In genomic region chr10:115587301-115587969, GRCm38 (mm10) we compare ENCODE assay signal across 7 mouse cellular contexts. TPM values are rescaled to one million over a fixed set of nuclear protein-coding genes. Genes with fewer than 3 reads are reported as not detected.
DNase-seq lines count a peak whose midpoint lies in the region; ATAC-seq and TF ChIP-seq lines count a peak whose summit lies in the region.

Gene Lgr5 (minus strand): TSS chr10:115587780.

- WGBS in intestine, postnatal 0 days = under 1% methylated on average over 47 of the region's 47 CpGs
- under 1% methylated on average over 47 of the region's 47 CpGs for WGBS in stomach, embryonic 14.5 days

- H3K9me3 ChIP-seq in intestine, postnatal 0 days (ENCODE audit: control insufficient read depth) = no peaks in the 10 kb centered on the region
- no peaks in the 10 kb centered on the region for H3K9me3 ChIP-seq in stomach, embryonic 14.5 days (ENCODE audit: control insufficient read depth, low read depth, low read length)

- H3K9ac ChIP-seq in intestine, postnatal 0 days (ENCODE audit: low read depth, low read length) = no peak within 1 kb of the TSS
- 0 out of 2 replicates have a peak within 1 kb of the TSS, but pooled peaks have one; percentile 14 for H3K9ac ChIP-seq in stomach, embryonic 14.5 days (replicated peaks; ENCODE audit: low read depth, low read length)

- peak; percentile 81 for ATAC-seq in intestine, postnatal 0 days
- peak; percentile 77 for ATAC-seq in stomach, embryonic 14.5 days (ENCODE audit: insufficient number of reproducible peaks, insufficient read depth, low FRiP score, low read depth)

- H3K27ac ChIP-seq in intestine, postnatal 0 days (ENCODE audit: low read depth, low read length) = no peak within 1 kb of the TSS
- no peak within 1 kb of the TSS for H3K27ac ChIP-seq in stomach, embryonic 14.5 days (ENCODE audit: low read length)

- H3K4me3 ChIP-seq in intestine, postnatal 0 days (ENCODE audit: low read depth, low read length) = peak within 1 kb of the TSS; percentile 51
- peak within 1 kb of the TSS; percentile 47 for H3K4me3 ChIP-seq in stomach, embryonic 14.5 days (ENCODE audit: low read depth, low read length)

- intact Hi-C loops in left cerebral cortex, postnatal 4 days (cut with DNase I) = no loop called here

- H3K4me1 ChIP-seq in intestine, postnatal 0 days (replicated peaks; ENCODE audit: control insufficient read depth, insufficient read depth, low read length) = no peaks in the 10 kb centered on the region; the same call in 1 of the 2 replicates
- H3K4me1 ChIP-seq in stomach, embryonic 14.5 days (ENCODE audit: control insufficient read depth, insufficient read depth, low read length) = peaks cover 8% of the 10 kb centered on the region

- peak; percentile 32 to 52 for DNase-seq in adrenal gland, adult 18-20 months (ENCODE audit: low spot score in 2 of 2)
- peak; percentile 87 to 90 for DNase-seq in cerebellum, postnatal 10 days
- peak; percentile 19 to 35 for DNase-seq in frontal cortex, postnatal 25 days (ENCODE audit: low spot score in 2 of 2)
- DNase-seq in left cerebral cortex, postnatal 4 days = peak; percentile 71
- DNase-seq in mesoderm, embryonic 11.5 days (ENCODE audit: low read depth, low spot score) = peak; percentile 78

- H3K27me3 ChIP-seq in intestine, postnatal 0 days (replicated peaks; ENCODE audit: control insufficient read depth, insufficient read depth, low read length) = peaks cover 19% of the 10 kb centered on the region; the same call in 1 of the 2 replicates
- peaks cover 16% of the 10 kb centered on the region for H3K27me3 ChIP-seq in stomach, embryonic 14.5 days (ENCODE audit: control insufficient read depth, insufficient read depth, low read length)

- H3K36me3 ChIP-seq in intestine, postnatal 0 days (ENCODE audit: control insufficient read depth, insufficient read depth) = no peaks in the 10 kb centered on the region
- H3K36me3 ChIP-seq in stomach, embryonic 14.5 days (ENCODE audit: control insufficient read depth, insufficient read depth, low read length) = no peaks in the 10 kb centered on the region

- TF ChIP-seq CTCF in intestine, postnatal 0 days (IDR thresholded peaks at IDR 0.05; ENCODE audit: low read depth) = peak; percentile 65

- H3K4me2 ChIP-seq in intestine, postnatal 0 days (replicated peaks; ENCODE audit: low read depth) = peak within 1 kb of the TSS; percentile 85
- H3K4me2 ChIP-seq in stomach, embryonic 14.5 days (replicated peaks; ENCODE audit: low read depth, low read length) = peak within 1 kb of the TSS; percentile 94

RNA-seq across cellular contexts. Expression of gene Lgr5, which starts in this region (rescaled TPM):
- total RNA-seq in adrenal gland, adult 18-20 months (2021) = 10 to 100 TPM; 18.5 to 29.2 TPM
- polyA plus RNA-seq in intestine, postnatal 0 days (2015; fragmentation: Nextera tagmentation; extraction: Ambion mirVana) = 2.3 and 2.5 TPM in 2 replicates
- total RNA-seq in left cerebral cortex, postnatal 4 days (2021) = 1 to 10 TPM; 1.1 to 1.4 TPM
- polyA plus RNA-seq in stomach, embryonic 14.5 days (2014; fragmentation: Nextera tagmentation; extraction: Ambion mirVana) = 3.5 and 4.6 TPM in 2 replicates

Comparison
In these comparisons a context has a peak if more than half of its experiments do, and no peak if none do; other contexts are left out.
1. RNA of gene Lgr5 (total RNA-seq): 18.5 to 29.2 TPM in adrenal gland, adult 18-20 months; 1.1 to 1.4 TPM in left cerebral cortex, postnatal 4 days; every median in the first group is over 4 times any median in the second.
2. DNase-seq: peak in every context shown above with its lines; median percentile 88 in cerebellum, postnatal 10 days; 78 in mesoderm, embryonic 11.5 days; 71 in left cerebral cortex, postnatal 4 days; 42 in adrenal gland, adult 18-20 months; 27 in frontal cortex, postnatal 25 days.